In the genomic region with DNA sequence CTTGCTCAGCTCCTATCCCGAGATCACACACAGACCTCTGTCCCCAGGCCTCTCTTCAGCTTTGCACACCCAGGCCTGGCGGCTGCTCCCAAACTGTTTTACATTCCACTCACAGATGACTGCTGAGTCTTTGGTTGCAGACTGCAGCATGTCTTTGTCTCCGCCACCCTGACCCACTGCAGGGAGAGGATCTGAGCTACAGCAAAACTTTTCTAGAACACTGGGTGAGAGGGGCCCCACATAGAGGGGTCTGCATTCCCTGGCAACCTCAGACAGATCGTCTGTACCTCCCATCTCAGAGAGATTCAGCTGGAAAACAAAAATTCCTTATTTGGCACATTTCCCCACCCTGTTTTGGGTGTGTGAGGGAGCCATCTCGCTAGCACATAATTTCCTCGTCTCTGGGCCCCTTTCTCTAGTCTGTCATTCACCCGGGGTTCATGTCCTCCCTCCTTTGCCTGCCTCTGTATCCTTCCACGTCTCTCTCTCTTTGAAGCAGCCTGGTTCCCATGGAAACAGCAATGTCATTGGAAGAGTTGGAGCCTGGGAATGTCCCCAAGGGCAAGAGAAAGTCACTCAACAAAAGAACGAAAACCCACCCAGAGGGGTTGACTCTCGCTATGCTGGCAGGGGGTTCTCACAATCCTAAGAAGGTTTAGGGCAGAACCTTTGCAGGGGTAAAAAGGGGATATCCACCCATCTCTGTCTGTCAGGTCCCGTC, we compare ENCODE assay signal across 9 mouse cellular contexts. TPM values are rescaled to one million over a fixed set of nuclear protein-coding genes. Genes with fewer than 3 reads are reported as not detected.
DNase-seq lines count a peak whose midpoint lies in the region; TF ChIP-seq lines count a peak whose summit lies in the region.
"Had no signal": no experiment of that assay in that cellular context is flagged by ENCODE, and none has a peak within 500 bp of the region (broad histone marks: within the 10 kb centered on the region; RNA-seq: fewer than 3 reads in every experiment).

No protein-coding gene starts in this region.

- no peak overlapping the region for H3K4me3 ChIP-seq in cerebellum, adult 2 months (replicated peaks; ENCODE audit: insufficient read depth, low read depth, low read length)
- H3K4me3 ChIP-seq: myocyte had no signal

- TF ChIP-seq CTCF in cerebellum, adult 2 months (IDR thresholded peaks at IDR 0.05; ENCODE audit: borderline replicate concordance, insufficient read depth, low read depth, low read length): no peak

- 0 out of 2 replicates have a peak overlapping the region, but pooled peaks have one; percentile 48 for H3K27ac ChIP-seq in cerebellum, adult 2 months (ENCODE audit: insufficient read depth, low read length)

- DNase-seq in cerebellum, adult 2 months: peak in 1 of 2 experiments; percentile 34
- no peak for DNase-seq in cerebellum, adult 9-10 months
- DNase-seq in adrenal gland, postnatal 10 days: peak; percentile 23
- peak; percentile 52 to 55 for DNase-seq in frontal cortex, postnatal 14 days (ENCODE audit: low spot score in 2 of 2)
- peak; percentile 66 for DNase-seq in left cerebral cortex, postnatal 4 days
- DNase-seq in right cerebral cortex, adult 2 months (ENCODE audit: low spot score in 2 of 2): peak; percentile 46 to 62
- DNase-seq in gastrocnemius, postnatal 25 days: no peak
- no peak for DNase-seq in MN1 (ENCODE audit: low spot score)

- intact Hi-C loops in left cerebral cortex, postnatal 4 days (cut with DNase I): loop anchor here (5.0 kb wide), 1 partner anchor 37 kb away; no protein-coding TSS in a partner anchor

- no peak for TF ChIP-seq POLR2A in cerebellum, adult 2 months (IDR thresholded peaks at IDR 0.05; ENCODE audit: borderline replicate concordance, insufficient read depth, low read length)

- peaks cover 16% of the 10 kb centered on the region for H3K4me1 ChIP-seq in cerebellum, adult 2 months (ENCODE audit: control insufficient read depth, insufficient read depth, low read length)

- H3K27me3 ChIP-seq in cerebellum, adult 2 months (ENCODE audit: control insufficient read depth, insufficient read depth, low read length): no peaks in the 10 kb centered on the region

- WGBS in cerebellum, adult 2 months: 40% methylated on average over 11 of the region's 11 CpGs

RNA-seq across cellular contexts. Expression of gene Cspg5, which starts 6.4 kb away (rescaled TPM):
- 118 and 124 TPM in 2 replicates for polyA plus RNA-seq in cerebellum, adult 2 months (2012; rRNA removed)
- total RNA-seq in adrenal gland, postnatal 10 days (2021): 10 to 100 TPM; 13.6 to 18.6 TPM
- total RNA-seq in left cerebral cortex, postnatal 4 days (2021): 100 to 1,000 TPM; 420 to 463 TPM
- under 1 TPM; 0.19 to 0.31 TPM for total RNA-seq in gastrocnemius, postnatal 25 days (2021)

RNA-seq across cellular contexts. Expression of gene Elp6, which starts 55.0 kb away (rescaled TPM):
- 24.7 and 26.0 TPM in 2 replicates for polyA plus RNA-seq in cerebellum, adult 2 months (2012; rRNA removed)
- 1 to 10 TPM; 6.2 to 9.2 TPM for total RNA-seq in adrenal gland, postnatal 10 days (2021)
- 10 to 100 TPM; 12.5 to 19.3 TPM for total RNA-seq in left cerebral cortex, postnatal 4 days (2021)
- total RNA-seq in gastrocnemius, postnatal 25 days (2021): 1 to 10 TPM; 2.4 to 2.6 TPM

Comparison
In these comparisons a context has a peak if more than half of its experiments do, and no peak if none do; other contexts are left out.
1. DNase-seq: peak in adrenal gland, postnatal 10 days (single experiment), frontal cortex, postnatal 14 days (2 of 2), left cerebral cortex, postnatal 4 days (single experiment) and right cerebral cortex, adult 2 months (2 of 2); none in cerebellum, adult 9-10 months (single experiment), gastrocnemius, postnatal 25 days (single experiment) and MN1 (single experiment).
2. RNA of gene Cspg5, which starts 6.4 kb away (total RNA-seq): 420 to 463 TPM in left cerebral cortex, postnatal 4 days; 13.6 to 18.6 TPM in adrenal gland, postnatal 10 days and 0.19 to 0.31 TPM in gastrocnemius, postnatal 25 days; every median in the first group is over 10 times any median in the second.